15 mouse cellular contexts compared by ENCODE assay signal in the genomic region with DNA sequence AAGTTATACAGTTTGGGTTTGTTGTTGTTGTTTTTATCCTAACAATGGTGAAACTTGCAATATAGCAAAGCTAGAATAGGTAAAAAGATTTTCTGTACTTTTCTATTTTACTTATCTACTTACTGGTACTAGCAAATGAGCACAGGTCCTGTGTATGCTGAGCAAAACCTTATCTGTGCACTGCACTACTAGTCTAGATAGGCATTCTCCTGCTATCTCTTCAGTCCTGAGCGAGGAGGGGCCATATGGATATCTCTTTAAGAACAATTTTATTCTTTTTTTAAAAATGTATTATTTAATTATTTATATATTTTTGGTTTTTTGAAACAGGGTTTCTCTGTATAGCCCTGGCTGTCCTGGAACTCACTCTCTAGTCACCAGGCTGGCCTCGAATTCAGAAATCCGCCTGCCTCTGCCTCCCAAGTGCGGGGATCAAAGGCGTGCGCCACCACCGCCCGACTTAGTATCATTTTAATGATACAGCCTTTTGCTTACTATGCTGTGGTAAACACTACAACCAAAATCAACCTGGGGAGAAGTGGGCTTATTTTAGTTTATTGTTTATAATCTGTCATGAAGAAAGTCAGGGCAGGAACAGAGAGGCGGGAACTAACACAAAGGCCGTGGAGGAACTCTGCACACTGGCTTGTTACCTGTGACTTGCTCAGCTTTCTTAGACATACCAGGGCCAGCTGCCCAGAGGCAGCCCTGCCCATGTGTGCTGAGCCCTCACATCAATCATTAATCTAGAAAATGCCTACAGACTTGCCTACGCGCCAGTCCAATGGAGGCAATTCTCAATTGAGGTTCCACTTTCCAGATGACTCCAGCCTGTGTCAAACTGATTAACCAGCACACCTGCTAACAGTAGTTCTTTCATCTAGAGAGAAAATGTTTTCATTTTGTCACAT. TPM values are rescaled to one million over a fixed set of nuclear protein-coding genes. Genes with fewer than 3 reads are reported as not detected.
DNase-seq lines count a peak whose midpoint lies in the region; ATAC-seq and TF ChIP-seq lines count a peak whose summit lies in the region.
"Had no signal": no experiment of that assay in that cellular context is flagged by ENCODE, and none has a peak within 500 bp of the region (broad histone marks: within the 10 kb centered on the region; RNA-seq: fewer than 3 reads in every experiment).

No protein-coding gene starts in this region.

- TF ChIP-seq EP300 in liver, embryonic 14.5 days (IDR thresholded peaks at IDR 0.05; ENCODE audit: low read depth), result peak; percentile 96

- H3K4me3 ChIP-seq in G1E (ENCODE audit: low read depth, low read length), result peak overlapping the region; percentile 17; the same call in 1 of the 2 replicates
- H3K4me3 ChIP-seq in erythroblast, embryonic 14.5 days (replicated peaks), result peak overlapping the region; percentile 46
- no peak overlapping the region for H3K4me3 ChIP-seq in kidney, postnatal 0 days (replicated peaks; ENCODE audit: low read depth, low read length)
- peak overlapping the region; percentile 10 to 36; a peak in 2 of 4 replicates for H3K4me3 ChIP-seq in liver, embryonic 14.5 days (ENCODE audit: insufficient read depth in 1 of 2, low read depth in 2 of 2, low read length in 2 of 2)
- H3K4me3 ChIP-seq: embryonic facial prominence, embryonic 15.5 days; neural tube, embryonic 15.5 days had no signal

- no peak overlapping the region for H3K4me2 ChIP-seq in kidney, postnatal 0 days (ENCODE audit: low read length)
- H3K4me2 ChIP-seq in liver, embryonic 14.5 days (ENCODE audit: low read depth), result peak overlapping the region; percentile 63
- H3K4me2 ChIP-seq: embryonic facial prominence, embryonic 15.5 days; neural tube, embryonic 15.5 days had no signal

- no peaks in the 10 kb centered on the region for H3K27me3 ChIP-seq in G1E (ENCODE audit: insufficient read depth, low read length)
- H3K27me3 ChIP-seq in erythroblast, embryonic 14.5 days (ENCODE audit: control insufficient read depth), result no peaks in the 10 kb centered on the region
- H3K27me3 ChIP-seq in kidney, postnatal 0 days (ENCODE audit: insufficient read depth, low read length), result no peaks in the 10 kb centered on the region
- no peaks in the 10 kb centered on the region for H3K27me3 ChIP-seq in liver, embryonic 14.5 days (ENCODE audit: control insufficient read depth, insufficient read depth, low read length)
- H3K27me3 ChIP-seq: embryonic facial prominence, embryonic 15.5 days; neural tube, embryonic 15.5 days had no signal

- H3K9ac ChIP-seq in kidney, postnatal 0 days (ENCODE audit: low read depth, low read length), result no peak overlapping the region
- H3K9ac ChIP-seq in liver, embryonic 14.5 days (replicated peaks), result peak overlapping the region; percentile 64
- H3K9ac ChIP-seq: embryonic facial prominence, embryonic 15.5 days; neural tube, embryonic 15.5 days had no signal

- WGBS in kidney, postnatal 0 days, result 88% methylated on average over 12 of the region's 12 CpGs
- 28% methylated on average over 12 of the region's 12 CpGs for WGBS in liver, embryonic 14.5 days (ENCODE audit: insufficient replicate concordance)

- ATAC-seq in G1E (ENCODE audit: extremely low read depth, insufficient number of reproducible peaks, low FRiP score, poor library complexity, severe bottlenecking), result peak; percentile 87
- peak; percentile 71 for ATAC-seq in kidney, postnatal 0 days (replicated peaks; ENCODE audit: low FRiP score, low read depth)
- ATAC-seq in liver, embryonic 14.5 days (ENCODE audit: insufficient read depth), result peak; percentile 86
- ATAC-seq: hindbrain, embryonic 16.5 days had no signal

- no peaks in the 10 kb centered on the region for H3K9me3 ChIP-seq in G1E (replicated peaks)
- H3K9me3 ChIP-seq in erythroblast, embryonic 14.5 days (ENCODE audit: control insufficient read depth, low read length), result no peaks in the 10 kb centered on the region
- no peaks in the 10 kb centered on the region for H3K9me3 ChIP-seq in kidney, postnatal 0 days (replicated peaks; ENCODE audit: low read length)
- no peaks in the 10 kb centered on the region for H3K9me3 ChIP-seq in liver, embryonic 14.5 days (ENCODE audit: control insufficient read depth, low read length)
- H3K9me3 ChIP-seq: embryonic facial prominence, embryonic 15.5 days; neural tube, embryonic 15.5 days had no signal

- no peak for DNase-seq in G1E (ENCODE audit: low spot score)
- no peak for DNase-seq in kidney, postnatal 0 days (ENCODE audit: low spot score)
- DNase-seq in liver, embryonic 14.5 days (ENCODE audit: low read depth in 3 of 3, low spot score in 3 of 3), result peak; percentile 70 to 82 (median 75)
- DNase-seq in adrenal gland, postnatal 14 days, result no peak
- no peak for DNase-seq in spleen, postnatal 14 days (ENCODE audit: low spot score in 2 of 2)
- no peak for DNase-seq in retina, postnatal 1 day
- no peak for DNase-seq in adrenal gland, postnatal 25 days
- DNase-seq: heart, postnatal 10 days; right cerebral cortex, adult 18-20 months; thymus, postnatal 36 days had no signal

- H3K4me1 ChIP-seq in G1E (ENCODE audit: insufficient read depth, low read depth, low read length), result peaks cover 40% of the 10 kb centered on the region
- H3K4me1 ChIP-seq in erythroblast, embryonic 14.5 days (ENCODE audit: control insufficient read depth), result peaks cover 87% of the 10 kb centered on the region
- H3K4me1 ChIP-seq in kidney, postnatal 0 days (replicated peaks; ENCODE audit: insufficient read depth, low read length), result 0 out of 2 replicates have a peak, but pooled peaks cover 4% of the 10 kb centered on the region
- H3K4me1 ChIP-seq in liver, embryonic 14.5 days (replicated peaks; ENCODE audit: control insufficient read depth in 2 of 2, insufficient read depth in 2 of 2, low read length in 1 of 2), result peaks cover 38 to 53% of the 10 kb centered on the region in 2 experiments

- no peak for TF ChIP-seq CTCF in G1E (IDR thresholded peaks at IDR 0.05; ENCODE audit: low read depth, low read length)
- no peak for TF ChIP-seq CTCF in kidney, postnatal 0 days (IDR thresholded peaks at IDR 0.05; ENCODE audit: low read depth)
- TF ChIP-seq CTCF in liver, embryonic 14.5 days (IDR thresholded peaks at IDR 0.05; ENCODE audit: low read depth), result no peak

- H3K27ac ChIP-seq in kidney, postnatal 0 days, result no peak overlapping the region
- peak overlapping the region; percentile 95 for H3K27ac ChIP-seq in liver, embryonic 14.5 days
- H3K27ac ChIP-seq: embryonic facial prominence, embryonic 15.5 days; macrophage; neural tube, embryonic 15.5 days had no signal

- H3K36me3 ChIP-seq in G1E (replicated peaks), result peaks cover 52% of the 10 kb centered on the region
- H3K36me3 ChIP-seq in erythroblast, embryonic 14.5 days (ENCODE audit: control insufficient read depth), result peaks cover 78% of the 10 kb centered on the region
- peaks cover 32% of the 10 kb centered on the region; the same call in 1 of the 2 replicates for H3K36me3 ChIP-seq in kidney, postnatal 0 days (ENCODE audit: insufficient read depth, low read length)
- H3K36me3 ChIP-seq in liver, embryonic 14.5 days (replicated peaks; ENCODE audit: control insufficient read depth, insufficient read depth, low read depth), result peaks cover 45% of the 10 kb centered on the region

RNA-seq across cellular contexts. Expression of a gene that starts 14.1 kb away (rescaled TPM):
- total RNA-seq in G1E (2014; fragmentation: Nextera tagmentation), result 72.4 and 103 TPM in 2 replicates
- total RNA-seq in G1E (2017), result 40.5 and 41.5 TPM in 2 replicates
- polyA plus RNA-seq in G1E (2012), result 5.1 and 6.0 TPM in 2 replicates
- polyA plus RNA-seq in erythroblast, embryonic 14.5 days (2012), result 0.54 and 0.60 TPM in 2 replicates
- polyA plus RNA-seq in kidney, postnatal 0 days (2015; fragmentation: Nextera tagmentation; extraction: Ambion mirVana), result 10.8 and 14.0 TPM in 2 replicates
- 4.3 and 8.0 TPM in 2 replicates for polyA plus RNA-seq in liver, embryonic 14.5 days (2012; rRNA removed)
- 15.0 and 16.2 TPM in 2 replicates for polyA plus RNA-seq in liver, embryonic 14.5 days (2014; fragmentation: Nextera tagmentation; extraction: Ambion mirVana)
- total RNA-seq in adrenal gland, postnatal 14 days (2021), result 13.4 and 13.7 TPM in 2 replicates
- total RNA-seq in adrenal gland, postnatal 25 days (2021), result 8.8 and 14.8 TPM in 2 replicates

RNA-seq across cellular contexts. Expression of a gene that starts 14.1 kb away (rescaled TPM):
- total RNA-seq in G1E (2014; fragmentation: Nextera tagmentation) (49.2 and 58.4 TPM in 2 replicates), G1E (2017) (15.7 and 21.1 TPM in 2 replicates)
- polyA plus RNA-seq in G1E (2012), result 2.9 and 3.4 TPM in 2 replicates
- 0.33 and 0.43 TPM in 2 replicates for polyA plus RNA-seq in erythroblast, embryonic 14.5 days (2012)
- polyA plus RNA-seq in kidney, postnatal 0 days (2015; fragmentation: Nextera tagmentation; extraction: Ambion mirVana), result 4.0 and 4.7 TPM in 2 replicates
- 6.8 and 9.8 TPM in 2 replicates for polyA plus RNA-seq in liver, embryonic 14.5 days (2012; rRNA removed)
- polyA plus RNA-seq in liver, embryonic 14.5 days (2014; fragmentation: Nextera tagmentation; extraction: Ambion mirVana), result 15.1 and 16.3 TPM in 2 replicates
- total RNA-seq in adrenal gland, postnatal 14 days (2021), result 21.9 and 22.9 TPM in 2 replicates
- total RNA-seq in adrenal gland, postnatal 25 days (2021), result 21.6 and 23.3 TPM in 2 replicates

RNA-seq across cellular contexts. Expression of a gene that starts 53.6 kb away (rescaled TPM):
- total RNA-seq in G1E (2014; fragmentation: Nextera tagmentation), result 56.1 and 68.4 TPM in 2 replicates
- 38.3 and 46.1 TPM in 2 replicates for total RNA-seq in G1E (2017)
- 0.47 and 1.9 TPM in 2 replicates for polyA plus RNA-seq in G1E (2012)
- polyA plus RNA-seq in erythroblast, embryonic 14.5 days (2012), result 0.04 and 0.11 TPM in 2 replicates
- polyA plus RNA-seq in kidney, postnatal 0 days (2015; fragmentation: Nextera tagmentation; extraction: Ambion mirVana), result 37.4 and 40.2 TPM in 2 replicates
- 4.8 and 6.4 TPM in 2 replicates for polyA plus RNA-seq in liver, embryonic 14.5 days (2012; rRNA removed)
- polyA plus RNA-seq in liver, embryonic 14.5 days (2014; fragmentation: Nextera tagmentation; extraction: Ambion mirVana), result 23.0 and 25.3 TPM in 2 replicates
- 19.5 and 19.9 TPM in 2 replicates for total RNA-seq in adrenal gland, postnatal 14 days (2021)
- 19.8 and 23.9 TPM in 2 replicates for total RNA-seq in adrenal gland, postnatal 25 days (2021)

Comparison
In these comparisons a context has a peak if more than half of its experiments do, and no peak if none do; other contexts are left out.
1. DNase-seq: peak in liver, embryonic 14.5 days (3 of 3); none in G1E (single experiment), kidney, postnatal 0 days (single experiment), adrenal gland, postnatal 14 days (single experiment), spleen, postnatal 14 days (0 of 2), retina, postnatal 1 day (single experiment) and adrenal gland, postnatal 25 days (single experiment).
2. Peak in every context shown above with its lines, with median percentiles within 50 percentile points of each other: ATAC-seq.